Mouse (Mus musculus): ENCODE measurements around the gene Wdr31. TPM values are rescaled to one million over a fixed set of nuclear protein-coding genes. Genes with fewer than 3 reads are reported as not detected.

Wdr31 gene
- polyA plus RNA-seq, 1 experiment from 2014 or later = 9.8 TPM

Other genes with a start within 250 kb of the Wdr31 start
- gene Zfp37, start 239.8 kb downstream of the Wdr31 start, polyA plus RNA-seq (2016; fragmentation: Nextera tagmentation; extraction: Ambion mirVana) = 19.9 and 20.8 TPM in 2 replicates
- gene Slc31a2, start 208.3 kb downstream of the Wdr31 start, polyA plus RNA-seq (2016; fragmentation: Nextera tagmentation; extraction: Ambion mirVana) = 15.1 and 15.4 TPM in 2 replicates
- gene Fkbp15, start 110.3 kb downstream of the Wdr31 start, polyA plus RNA-seq (2016; fragmentation: Nextera tagmentation; extraction: Ambion mirVana) = 20.3 and 21.8 TPM in 2 replicates
- 48.5 and 53.9 TPM in 2 replicates for gene Slc31a1, start 110.2 kb downstream of the Wdr31 start, polyA plus RNA-seq (2016; fragmentation: Nextera tagmentation; extraction: Ambion mirVana)
- 176 and 179 TPM in 2 replicates for gene Cdc26, start 62.3 kb downstream of the Wdr31 start, polyA plus RNA-seq (2016; fragmentation: Nextera tagmentation; extraction: Ambion mirVana)
- 26.8 and 35.2 TPM in 2 replicates for gene Prpf4, start 62.1 kb downstream of the Wdr31 start, polyA plus RNA-seq (2016; fragmentation: Nextera tagmentation; extraction: Ambion mirVana)
- gene Rnf183, start 35.6 kb downstream of the Wdr31 start, polyA plus RNA-seq (2016; fragmentation: Nextera tagmentation; extraction: Ambion mirVana) = not detected in 2 replicates
- 0.78 and 1.9 TPM in 2 replicates for gene Bspry, start 9.2 kb upstream of the Wdr31 start, polyA plus RNA-seq (2016; fragmentation: Nextera tagmentation; extraction: Ambion mirVana)
- gene Hdhd3, start 32.6 kb upstream of the Wdr31 start, polyA plus RNA-seq (2016; fragmentation: Nextera tagmentation; extraction: Ambion mirVana) = 9.8 and 14.1 TPM in 2 replicates
- 114 and 123 TPM in 2 replicates for gene Alad, start 49.0 kb upstream of the Wdr31 start, polyA plus RNA-seq (2016; fragmentation: Nextera tagmentation; extraction: Ambion mirVana)
- 124 and 125 TPM in 2 replicates for gene Pole3, start 54.2 kb upstream of the Wdr31 start, polyA plus RNA-seq (2016; fragmentation: Nextera tagmentation; extraction: Ambion mirVana)
- gene 4933430I17Rik, start 54.5 kb upstream of the Wdr31 start, polyA plus RNA-seq (2016; fragmentation: Nextera tagmentation; extraction: Ambion mirVana) = 1.2 and 1.5 TPM in 2 replicates
- 36.2 and 48.6 TPM in 2 replicates for gene Rgs3, start 89.0 kb upstream of the Wdr31 start, polyA plus RNA-seq (2016; fragmentation: Nextera tagmentation; extraction: Ambion mirVana)

All from hindbrain, embryonic 10.5 days (tissue).